Comparison of ENCODE assay signal across 8 mouse cellular contexts in the genomic region with DNA sequence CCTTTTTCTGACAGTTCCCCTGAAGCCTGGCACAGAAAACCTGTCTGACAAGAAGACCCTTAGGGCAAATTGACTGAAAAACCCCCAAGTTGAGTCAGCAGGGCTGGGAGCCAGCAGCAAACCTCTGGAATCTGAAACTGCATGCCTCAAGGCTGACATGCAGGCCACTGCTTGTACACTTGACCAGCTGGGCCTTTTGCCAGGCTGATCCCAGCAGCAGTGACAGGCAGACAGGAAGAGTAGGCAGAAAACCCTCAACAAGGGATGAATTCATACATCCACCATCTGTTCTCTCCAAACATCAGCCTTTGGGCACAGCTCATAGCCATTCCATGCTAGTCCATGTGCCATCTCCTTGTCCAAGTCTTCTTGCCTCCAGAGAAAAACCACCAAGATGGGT. TPM values are rescaled to one million over a fixed set of nuclear protein-coding genes. Genes with fewer than 3 reads are reported as not detected.
DNase-seq lines count a peak whose midpoint lies in the region; ATAC-seq and TF ChIP-seq lines count a peak whose summit lies in the region.

No protein-coding gene starts in this region.

- H3K4me3 ChIP-seq in midbrain, embryonic 14.5 days (replicated peaks; ENCODE audit: low read depth, low read length): no peak overlapping the region
- H3K4me3 ChIP-seq in midbrain, embryonic 10.5 days: no peak overlapping the region
- H3K4me3 ChIP-seq in brown adipose tissue, adult 24 weeks (ENCODE audit: insufficient read depth, low read depth, low read length): no peak overlapping the region
- no peak overlapping the region for H3K4me3 ChIP-seq in heart, embryonic 13.5 days
- no peak overlapping the region for H3K4me3 ChIP-seq in limb, embryonic 15.5 days
- H3K4me3 ChIP-seq in thymus, adult 2 months (ENCODE audit: control insufficient read depth, insufficient read depth, low read length): no peak overlapping the region

- ATAC-seq in midbrain, embryonic 14.5 days (ENCODE audit: low FRiP score, low TSS enrichment): no peak
- ATAC-seq in heart, embryonic 13.5 days (ENCODE audit: extremely low read depth, insufficient number of reproducible peaks, low FRiP score, low TSS enrichment): no peak
- no peak for ATAC-seq in limb, embryonic 15.5 days (ENCODE audit: insufficient number of reproducible peaks, low FRiP score, low TSS enrichment, low read depth)
- no peak for ATAC-seq in megakaryocyte progenitor cell, adult 5-6 weeks (replicated peaks; ENCODE audit: poor library complexity)

- TF ChIP-seq CTCF in thymus, adult 2 months (IDR thresholded peaks at IDR 0.05; ENCODE audit: borderline replicate concordance, control insufficient read depth, extremely low read depth, insufficient read depth, low read length, poor library complexity): no peak

- H3K9ac ChIP-seq in midbrain, embryonic 14.5 days (replicated peaks; ENCODE audit: low read length): no peak overlapping the region
- 0 out of 2 replicates have a peak overlapping the region, but pooled peaks have one; percentile 16 for H3K9ac ChIP-seq in heart, embryonic 13.5 days
- no peak overlapping the region for H3K9ac ChIP-seq in limb, embryonic 15.5 days

- no peak overlapping the region for H3K27ac ChIP-seq in midbrain, embryonic 14.5 days (replicated peaks; ENCODE audit: low read depth, low read length)
- no peak overlapping the region for H3K27ac ChIP-seq in midbrain, embryonic 10.5 days (replicated peaks)
- H3K27ac ChIP-seq in brown adipose tissue, adult 24 weeks (replicated peaks; ENCODE audit: low read depth, low read length): peak overlapping the region; percentile 87
- peak overlapping the region; percentile 29 for H3K27ac ChIP-seq in heart, embryonic 13.5 days (replicated peaks)
- H3K27ac ChIP-seq in limb, embryonic 15.5 days: peak overlapping the region; percentile 3
- no peak overlapping the region for H3K27ac ChIP-seq in thymus, adult 2 months (ENCODE audit: control insufficient read depth, insufficient read depth, low read length)

- H3K36me3 ChIP-seq in midbrain, embryonic 14.5 days (ENCODE audit: control insufficient read depth, insufficient read depth, low read length): no peaks in the 10 kb centered on the region
- H3K36me3 ChIP-seq in midbrain, embryonic 10.5 days: no peaks in the 10 kb centered on the region
- no peaks in the 10 kb centered on the region for H3K36me3 ChIP-seq in heart, embryonic 13.5 days
- no peaks in the 10 kb centered on the region for H3K36me3 ChIP-seq in limb, embryonic 15.5 days
- H3K36me3 ChIP-seq in thymus, adult 2 months (ENCODE audit: control insufficient read depth, insufficient read depth, low read length): no peaks in the 10 kb centered on the region

- no peaks in the 10 kb centered on the region for H3K27me3 ChIP-seq in midbrain, embryonic 14.5 days (ENCODE audit: control insufficient read depth, insufficient read depth, low read length)
- H3K27me3 ChIP-seq in midbrain, embryonic 10.5 days (ENCODE audit: low read depth, poor library complexity, severe bottlenecking): peaks cover 10% of the 10 kb centered on the region
- peaks cover 29% of the 10 kb centered on the region for H3K27me3 ChIP-seq in heart, embryonic 13.5 days (replicated peaks)
- no peaks in the 10 kb centered on the region for H3K27me3 ChIP-seq in limb, embryonic 15.5 days
- H3K27me3 ChIP-seq in thymus, adult 2 months (ENCODE audit: control insufficient read depth, insufficient read depth, low read length): no peaks in the 10 kb centered on the region

- H3K4me1 ChIP-seq in midbrain, embryonic 14.5 days (ENCODE audit: control insufficient read depth, insufficient read depth, low read length): peaks cover 4% of the 10 kb centered on the region; the same call in 1 of the 2 replicates
- H3K4me1 ChIP-seq in midbrain, embryonic 10.5 days: peaks cover 38% of the 10 kb centered on the region
- H3K4me1 ChIP-seq in brown adipose tissue, adult 24 weeks (ENCODE audit: control insufficient read depth, insufficient read depth, insufficient read length, low read length): peaks cover 22% of the 10 kb centered on the region
- peaks cover 67% of the 10 kb centered on the region for H3K4me1 ChIP-seq in heart, embryonic 13.5 days
- peaks cover 50% of the 10 kb centered on the region for H3K4me1 ChIP-seq in limb, embryonic 15.5 days
- H3K4me1 ChIP-seq in thymus, adult 2 months (replicated peaks; ENCODE audit: control insufficient read depth, insufficient read depth, low read length): peaks cover 24% of the 10 kb centered on the region

- no peaks in the 10 kb centered on the region for H3K9me3 ChIP-seq in midbrain, embryonic 14.5 days (ENCODE audit: control insufficient read depth, low read length)
- H3K9me3 ChIP-seq in midbrain, embryonic 10.5 days (replicated peaks): no peaks in the 10 kb centered on the region
- H3K9me3 ChIP-seq in heart, embryonic 13.5 days: no peaks in the 10 kb centered on the region
- H3K9me3 ChIP-seq in limb, embryonic 15.5 days: no peaks in the 10 kb centered on the region

- TF ChIP-seq POLR2A in thymus, adult 2 months (IDR thresholded peaks at IDR 0.05; ENCODE audit: control insufficient read depth, extremely low read depth, insufficient read depth, low read length, poor library complexity): no peak

- H3K4me2 ChIP-seq in midbrain, embryonic 14.5 days (ENCODE audit: low read length): no peak overlapping the region
- 0 out of 2 replicates have a peak overlapping the region, but pooled peaks have one; percentile 8 for H3K4me2 ChIP-seq in heart, embryonic 13.5 days
- H3K4me2 ChIP-seq in limb, embryonic 15.5 days: no peak overlapping the region

- peak; percentile 8 for DNase-seq in midbrain, embryonic 14.5 days
- DNase-seq in midbrain, embryonic 10.5 days (ENCODE audit: low spot score): no peak
- peak; percentile 71 for DNase-seq in testis, postnatal 10 days (ENCODE audit: low spot score)
- no peak for DNase-seq in thymus, adult 2 months

RNA-seq across cellular contexts. Expression of gene Angptl4, which starts 1.8 kb away (rescaled TPM):
- polyA plus RNA-seq in midbrain, embryonic 14.5 days (2014; fragmentation: Nextera tagmentation; extraction: Ambion mirVana): 8.0 and 18.4 TPM in 2 replicates
- 17.7 and 20.7 TPM in 2 replicates for polyA plus RNA-seq in midbrain, embryonic 10.5 days (2016; fragmentation: Nextera tagmentation; extraction: Ambion mirVana)
- polyA plus RNA-seq in brown adipose tissue, adult 24 weeks (2012; ENCODE audit: insufficient read depth, insufficient read length, missing spikeins): 243 and 355 TPM in 2 replicates
- polyA plus RNA-seq in heart, embryonic 13.5 days (2015; fragmentation: Nextera tagmentation; extraction: Ambion mirVana): 17.0 and 17.8 TPM in 2 replicates
- polyA plus RNA-seq in limb, embryonic 15.5 days (2015; fragmentation: Nextera tagmentation; extraction: Ambion mirVana): 53.1 and 62.9 TPM in 2 replicates
- 23.0 TPM in 2 replicates for polyA plus RNA-seq in thymus, adult 2 months (2012; rRNA removed)
- total RNA-seq in megakaryocyte progenitor cell, adult 5-6 weeks (2015): 7.3 and 9.2 TPM in 2 replicates
- 8.4 and 9.7 TPM in 2 replicates for total RNA-seq in megakaryocyte progenitor cell, adult 5-6 weeks (2017)

RNA-seq across cellular contexts. Expression of gene Rab11b, which starts 23.1 kb away (rescaled TPM):
- 417 and 541 TPM in 2 replicates for polyA plus RNA-seq in midbrain, embryonic 14.5 days (2014; fragmentation: Nextera tagmentation; extraction: Ambion mirVana)
- 363 and 422 TPM in 2 replicates for polyA plus RNA-seq in midbrain, embryonic 10.5 days (2016; fragmentation: Nextera tagmentation; extraction: Ambion mirVana)
- 73.4 and 85.4 TPM in 2 replicates for polyA plus RNA-seq in brown adipose tissue, adult 24 weeks (2012; ENCODE audit: insufficient read depth, insufficient read length, missing spikeins)
- polyA plus RNA-seq in heart, embryonic 13.5 days (2015; fragmentation: Nextera tagmentation; extraction: Ambion mirVana): 318 and 325 TPM in 2 replicates
- polyA plus RNA-seq in limb, embryonic 15.5 days (2015; fragmentation: Nextera tagmentation; extraction: Ambion mirVana): 257 and 267 TPM in 2 replicates
- 464 and 542 TPM in 2 replicates for polyA plus RNA-seq in thymus, adult 2 months (2012; rRNA removed)
- 75.7 and 89.0 TPM in 2 replicates for total RNA-seq in megakaryocyte progenitor cell, adult 5-6 weeks (2015)
- total RNA-seq in megakaryocyte progenitor cell, adult 5-6 weeks (2017): 24.4 and 30.6 TPM in 2 replicates

RNA-seq across cellular contexts. Expression of gene Kank3, which starts 26.9 kb away (rescaled TPM):
- 39.5 and 45.8 TPM in 2 replicates for polyA plus RNA-seq in midbrain, embryonic 14.5 days (2014; fragmentation: Nextera tagmentation; extraction: Ambion mirVana)
- polyA plus RNA-seq in midbrain, embryonic 10.5 days (2016; fragmentation: Nextera tagmentation; extraction: Ambion mirVana): 24.6 and 29.4 TPM in 2 replicates
- 16.2 and 37.3 TPM in 2 replicates for polyA plus RNA-seq in brown adipose tissue, adult 24 weeks (2012; ENCODE audit: insufficient read depth, insufficient read length, missing spikeins)
- polyA plus RNA-seq in heart, embryonic 13.5 days (2015; fragmentation: Nextera tagmentation; extraction: Ambion mirVana): 40.0 and 47.0 TPM in 2 replicates
- 29.4 and 32.3 TPM in 2 replicates for polyA plus RNA-seq in limb, embryonic 15.5 days (2015; fragmentation: Nextera tagmentation; extraction: Ambion mirVana)
- 19.9 and 29.3 TPM in 2 replicates for polyA plus RNA-seq in thymus, adult 2 months (2012; rRNA removed)
- 9.6 and 12.7 TPM in 2 replicates for total RNA-seq in megakaryocyte progenitor cell, adult 5-6 weeks (2015)
- total RNA-seq in megakaryocyte progenitor cell, adult 5-6 weeks (2017): 5.7 and 9.7 TPM in 2 replicates

RNA-seq across cellular contexts. Expression of gene Rps28, which starts 41.0 kb away (rescaled TPM):
- polyA plus RNA-seq in midbrain, embryonic 14.5 days (2014; fragmentation: Nextera tagmentation; extraction: Ambion mirVana): 653 and 777 TPM in 2 replicates
- 699 and 827 TPM in 2 replicates for polyA plus RNA-seq in midbrain, embryonic 10.5 days (2016; fragmentation: Nextera tagmentation; extraction: Ambion mirVana)
- 587 and 667 TPM in 2 replicates for polyA plus RNA-seq in brown adipose tissue, adult 24 weeks (2012; ENCODE audit: insufficient read depth, insufficient read length, missing spikeins)
- polyA plus RNA-seq in heart, embryonic 13.5 days (2015; fragmentation: Nextera tagmentation; extraction: Ambion mirVana): 570 and 648 TPM in 2 replicates
- 716 and 1,053 TPM in 2 replicates for polyA plus RNA-seq in limb, embryonic 15.5 days (2015; fragmentation: Nextera tagmentation; extraction: Ambion mirVana)
- polyA plus RNA-seq in thymus, adult 2 months (2012; rRNA removed): 678 and 707 TPM in 2 replicates
- 1,132 and 1,209 TPM in 2 replicates for total RNA-seq in megakaryocyte progenitor cell, adult 5-6 weeks (2015)
- total RNA-seq in megakaryocyte progenitor cell, adult 5-6 weeks (2017): 2,303 and 3,173 TPM in 2 replicates

RNA-seq across cellular contexts. Expression of gene Ndufa7, which starts 41.0 kb away (rescaled TPM):
- 497 and 604 TPM in 2 replicates for polyA plus RNA-seq in midbrain, embryonic 14.5 days (2014; fragmentation: Nextera tagmentation; extraction: Ambion mirVana)
- 496 and 518 TPM in 2 replicates for polyA plus RNA-seq in midbrain, embryonic 10.5 days (2016; fragmentation: Nextera tagmentation; extraction: Ambion mirVana)
- 1,002 and 1,055 TPM in 2 replicates for polyA plus RNA-seq in brown adipose tissue, adult 24 weeks (2012; ENCODE audit: insufficient read depth, insufficient read length, missing spikeins)
- 527 and 576 TPM in 2 replicates for polyA plus RNA-seq in heart, embryonic 13.5 days (2015; fragmentation: Nextera tagmentation; extraction: Ambion mirVana)
- 404 and 428 TPM in 2 replicates for polyA plus RNA-seq in limb, embryonic 15.5 days (2015; fragmentation: Nextera tagmentation; extraction: Ambion mirVana)
- 305 and 382 TPM in 2 replicates for polyA plus RNA-seq in thymus, adult 2 months (2012; rRNA removed)
- 161 and 174 TPM in 2 replicates for total RNA-seq in megakaryocyte progenitor cell, adult 5-6 weeks (2015)
- 122 and 151 TPM in 2 replicates for total RNA-seq in megakaryocyte progenitor cell, adult 5-6 weeks (2017)

Comparison
In these comparisons a context has a peak if more than half of its experiments do, and no peak if none do; other contexts are left out.
1. DNase-seq: peak in midbrain, embryonic 14.5 days (single experiment) and testis, postnatal 10 days (single experiment); none in midbrain, embryonic 10.5 days (single experiment) and thymus, adult 2 months (single experiment).
2. H3K27ac ChIP-seq: peak in brown adipose tissue, adult 24 weeks (single experiment), heart, embryonic 13.5 days (single experiment) and limb, embryonic 15.5 days (single experiment); none in midbrain, embryonic 14.5 days (single experiment), midbrain, embryonic 10.5 days (single experiment) and thymus, adult 2 months (single experiment).